Mouse (Mus musculus) intestine, embryonic 15.5 days (tissue): ENCODE results near the gene Diexf. TPM values are rescaled to one million over a fixed set of nuclear protein-coding genes. Genes with fewer than 3 reads are reported as not detected.

Source experiments
- ATAC-seq: fragments of 200-750 bp; cut with Nextera tagmentation; 2 replicates; pipeline ENCODE4 v1.8.0; 2017; ENCODE audit warnings: moderate TSS enrichment, moderate library complexity
- H3K27ac ChIP-seq: fragments of 300-500 bp; sonication (generic); 2 replicates; pipeline ENCODE4 v1.5.1; 2015; ENCODE audit warnings: mild to moderate bottlenecking, inconsistent platforms
- H3K27me3 ChIP-seq: fragments of 300-500 bp; sonication (generic); replicated peaks from 2 replicates; pipeline ENCODE4 v1.6.1; 2015; ENCODE audit warnings: inconsistent platforms
- H3K36me3 ChIP-seq: fragments of 300-500 bp; sonication (generic); 2 replicates; pipeline ENCODE4 v1.6.1; 2015; ENCODE audit warnings: inconsistent platforms
- H3K4me1 ChIP-seq: fragments of 300-500 bp; sonication (generic); replicated peaks from 2 replicates; pipeline ENCODE4 v1.6.1; 2015; ENCODE audit warnings: inconsistent platforms
- H3K4me2 ChIP-seq: fragments of 300-500 bp; sonication (generic); replicated peaks from 2 replicates; pipeline ENCODE4 v1.6.1; 2015; ENCODE audit warnings: mild to moderate bottlenecking, inconsistent platforms
- H3K4me3 ChIP-seq: fragments of 300-500 bp; sonication (generic); replicated peaks from 2 replicates; pipeline ENCODE4 v1.5.1; 2015; ENCODE audit warnings: inconsistent platforms
- H3K9ac ChIP-seq: fragments of 300-500 bp; sonication (generic); 2 replicates; pipeline ENCODE4 v1.6.1; 2015; ENCODE audit warnings: inconsistent platforms
- H3K9me3 ChIP-seq: fragments of 300-500 bp; sonication (generic); 2 replicates; pipeline ENCODE4 v1.6.1; 2016; ENCODE audit warnings: inconsistent platforms
- WGBS: fragments of 180-500 bp; shearing (Covaris S2); methylation state at CpG from one replicate; pipeline ENCODE4 v1.1.7; 2015; 5-methylcytosine and 5-hydroxymethylcytosine counted together
- polyA plus RNA-seq: library from polyadenylated mRNA; unstranded; fragments of >200 nt; fragmentation: Nextera tagmentation; extraction: Ambion mirVana; gene quantifications from 2 replicates; pipeline ENCODE4 v1.2.1, GENCODE M21; 2015

The Diexf gene
- polyA plus RNA-seq, 1 experiment from 2014 or later, result 7.5 TPM

GRCm38 (mm10) chr1:193083051-193083450 is 47.0 kb downstream of the Diexf start:
- Histone ChIP-seq H3K9me3 (no peaks in the 10 kb centered on the region), H3K36me3 (no peaks in the 10 kb centered on the region), H3K4me2 (no peak overlapping the region), H3K9ac (no peak overlapping the region), H3K4me3 (no peak overlapping the region), H3K27ac (no peak overlapping the region), H3K27me3 (no peaks in the 10 kb centered on the region), H3K4me1 (peaks cover 4% of the 10 kb centered on the region)
- ATAC-seq, result no peak
- WGBS, result 74% methylated on average over 7 of the region's 7 CpGs

- Histone ChIP-seq H3K9me3 (no peaks in the 10 kb centered on the region), H3K36me3 (no peaks in the 10 kb centered on the region), H3K4me3 (no peak overlapping the region), H3K4me1 (peaks cover 2% of the 10 kb centered on the region), H3K9ac (no peak overlapping the region), H3K27me3 (no peaks in the 10 kb centered on the region), H3K27ac (no peak overlapping the region), H3K4me2 (no peak overlapping the region)
- 55% methylated on average over 10 of the region's 10 CpGs for WGBS
- ATAC-seq, result no peak
Measured at GRCm38 (mm10) chr1:193082311-193082921, 47.7 kb downstream of the Diexf start.

GRCm38 (mm10) chr1:193062618-193063017 is 67.5 kb downstream of the Diexf start:
- Histone ChIP-seq H3K27ac (no peak overlapping the region), H3K9me3 (no peaks in the 10 kb centered on the region), H3K27me3 (no peaks in the 10 kb centered on the region), H3K4me3 (no peak overlapping the region), H3K4me2 (no peak overlapping the region), H3K4me1 (no peaks in the 10 kb centered on the region), H3K36me3 (no peaks in the 10 kb centered on the region), H3K9ac (no peak overlapping the region)
- ATAC-seq, result no peak
- WGBS, result 92% methylated on average over 3 of the region's 3 CpGs

GRCm38 (mm10) chr1:193060167-193060566 is 69.9 kb downstream of the Diexf start:
- Histone ChIP-seq H3K4me2 (no peak overlapping the region), H3K36me3 (no peaks in the 10 kb centered on the region), H3K9ac (no peak overlapping the region), H3K4me1 (no peaks in the 10 kb centered on the region), H3K27me3 (no peaks in the 10 kb centered on the region), H3K27ac (no peak overlapping the region), H3K9me3 (no peaks in the 10 kb centered on the region), H3K4me3 (no peak overlapping the region)
- WGBS, result 87% methylated on average over 2 of the region's 2 CpGs
- ATAC-seq, result no peak

- Histone ChIP-seq H3K4me3 (no peak overlapping the region), H3K4me1 (no peaks in the 10 kb centered on the region), H3K9ac (no peak overlapping the region), H3K27me3 (no peaks in the 10 kb centered on the region), H3K36me3 (no peaks in the 10 kb centered on the region), H3K9me3 (no peaks in the 10 kb centered on the region), H3K4me2 (no peak overlapping the region), H3K27ac (no peak overlapping the region)
- no peak for ATAC-seq
- whole genome bisulfite sequencing, result 75% methylated on average over 5 of the region's 5 CpGs
Measured at GRCm38 (mm10) chr1:193059596-193059995, 70.5 kb downstream of the Diexf start.

GRCm38 (mm10) chr1:193054401-193054800 is 75.7 kb downstream of the Diexf start:
- WGBS, result 71% methylated on average over 5 of the region's 5 CpGs
- Histone ChIP-seq H3K4me3 (no peak overlapping the region), H3K4me1 (no peaks in the 10 kb centered on the region), H3K36me3 (no peaks in the 10 kb centered on the region), H3K9me3 (no peaks in the 10 kb centered on the region), H3K9ac (no peak overlapping the region), H3K4me2 (no peak overlapping the region), H3K27me3 (no peaks in the 10 kb centered on the region), H3K27ac (no peak overlapping the region)
- ATAC-seq, result no peak

GRCm38 (mm10) chr1:193053065-193053464 is 77.0 kb downstream of the Diexf start:
- H3K4me1 ChIP-seq, result no peaks in the 10 kb centered on the region
- H3K4me3 ChIP-seq, result no peak overlapping the region
- H3K9me3 ChIP-seq, result no peaks in the 10 kb centered on the region
- H3K27ac ChIP-seq, result no peak overlapping the region
- no peaks in the 10 kb centered on the region for H3K36me3 ChIP-seq
- 53% methylated on average over 5 of the region's 5 CpGs for WGBS
- peak; percentile 67 for ATAC-seq
- H3K27me3 ChIP-seq, result no peaks in the 10 kb centered on the region
- no peak overlapping the region for H3K9ac ChIP-seq
- no peak overlapping the region for H3K4me2 ChIP-seq

- Histone ChIP-seq H3K9ac (no peak overlapping the region), H3K4me2 (no peak overlapping the region), H3K27me3 (no peaks in the 10 kb centered on the region), H3K4me3 (no peak overlapping the region), H3K4me1 (no peaks in the 10 kb centered on the region), H3K36me3 (no peaks in the 10 kb centered on the region), H3K9me3 (no peaks in the 10 kb centered on the region), H3K27ac (no peak overlapping the region)
- WGBS, result 83% methylated on average over 4 of the region's 4 CpGs
- ATAC-seq, result no peak
Measured at GRCm38 (mm10) chr1:193047616-193048015, 82.5 kb downstream of the Diexf start.

GRCm38 (mm10) chr1:193042760-193043295 is 87.2 kb downstream of the Diexf start:
- Histone ChIP-seq H3K4me3 (no peak overlapping the region), H3K27me3 (no peaks in the 10 kb centered on the region), H3K36me3 (no peaks in the 10 kb centered on the region), H3K9me3 (no peaks in the 10 kb centered on the region), H3K4me2 (no peak overlapping the region), H3K27ac (no peak overlapping the region), H3K4me1 (no peaks in the 10 kb centered on the region), H3K9ac (no peak overlapping the region)
- no peak for ATAC-seq
- WGBS, result 83% methylated on average over 3 of the region's 3 CpGs

Other genes with a start within 250 kb of the Diexf start
- 1.9 and 2.3 TPM in 2 replicates for gene Syt14, start 94.5 kb downstream of the Diexf start, polyA plus RNA-seq
- gene Irf6, start 22.8 kb upstream of the Diexf start, polyA plus RNA-seq, result 77.3 and 81.9 TPM in 2 replicates
- 14.1 and 14.3 TPM in 2 replicates for gene A130010J15Rik, start 37.8 kb upstream of the Diexf start, polyA plus RNA-seq
- gene Traf3ip3, start 71.4 kb upstream of the Diexf start, polyA plus RNA-seq, result 3.8 and 4.1 TPM in 2 replicates
- gene Lamb3, start 77.4 kb upstream of the Diexf start, polyA plus RNA-seq, result 3.9 and 4.4 TPM in 2 replicates
- 1.3 and 1.4 TPM in 2 replicates for gene Hsd11b1, start 133.8 kb upstream of the Diexf start, polyA plus RNA-seq
- 21.9 and 23.7 TPM in 2 replicates for gene G0s2, start 142.9 kb upstream of the Diexf start, polyA plus RNA-seq
- 5.2 and 6.8 TPM in 2 replicates for gene Camk1g, start 240.0 kb upstream of the Diexf start, polyA plus RNA-seq